Comparison of ENCODE assay signal across 8 mouse cellular contexts in the genomic region with DNA sequence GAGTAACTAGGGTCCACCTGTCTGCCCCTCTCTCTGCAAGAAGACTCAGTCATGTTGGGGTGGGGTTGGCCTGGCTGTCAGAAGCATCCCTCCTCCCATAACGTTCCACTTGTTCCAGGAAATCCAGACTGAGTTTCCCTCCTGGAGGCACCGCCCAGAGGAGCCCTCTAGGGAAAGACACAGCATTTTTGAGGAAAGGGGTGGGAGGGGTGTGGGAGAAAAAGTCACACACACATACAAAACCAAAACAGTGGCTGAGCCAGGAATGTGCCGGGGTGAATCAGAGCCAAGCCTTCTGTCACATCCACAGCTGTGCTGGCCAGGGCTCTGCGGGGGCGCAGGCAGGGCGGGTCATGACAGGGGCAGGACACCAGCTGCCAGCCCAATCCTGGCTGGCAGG. TPM values are rescaled to one million over a fixed set of nuclear protein-coding genes. Genes with fewer than 3 reads are reported as not detected.
A peak's percentile ranks its signal among the peaks of the same experiment; 100 is the strongest.
DNase-seq lines count a peak whose midpoint lies in the region; ATAC-seq lines count a peak whose summit lies in the region.

No protein-coding gene starts in this region.

- no peaks in the 10 kb centered on the region for H3K9me3 ChIP-seq in embryonic facial prominence, embryonic 14.5 days (ENCODE audit: control insufficient read depth, low read length)
- H3K9me3 ChIP-seq in lung, embryonic 16.5 days (ENCODE audit: control insufficient read depth, low read length) = no peaks in the 10 kb centered on the region

- peak; percentile 90 for ATAC-seq in embryonic facial prominence, embryonic 14.5 days (ENCODE audit: low read depth)
- ATAC-seq in lung, embryonic 16.5 days (ENCODE audit: low read depth) = peak; percentile 94

- H3K4me2 ChIP-seq in embryonic facial prominence, embryonic 14.5 days (ENCODE audit: low read depth, low read length) = no peak overlapping the region
- H3K4me2 ChIP-seq in lung, embryonic 16.5 days (ENCODE audit: low read depth, low read length) = no peak overlapping the region

- intact Hi-C loops in heart, postnatal 25 days (cut with DNase I) = loop anchor here (2.0 kb wide), 1 partner anchor 38 kb away; a partner anchor contains a TSS

- no peak overlapping the region for H3K27ac ChIP-seq in embryonic facial prominence, embryonic 14.5 days (replicated peaks; ENCODE audit: low read depth, low read length)
- H3K27ac ChIP-seq in lung, embryonic 16.5 days (ENCODE audit: low read length) = no peak overlapping the region

- H3K4me3 ChIP-seq in embryonic facial prominence, embryonic 14.5 days (ENCODE audit: low read depth, low read length) = no peak overlapping the region
- no peak overlapping the region for H3K4me3 ChIP-seq in lung, embryonic 16.5 days (ENCODE audit: low read length)

- H3K4me1 ChIP-seq in embryonic facial prominence, embryonic 14.5 days (ENCODE audit: control insufficient read depth, insufficient read depth, low read length) = peaks cover 7% of the 10 kb centered on the region; the same call in 1 of the 2 replicates
- H3K4me1 ChIP-seq in lung, embryonic 16.5 days (replicated peaks; ENCODE audit: control insufficient read depth, insufficient read depth, low read length) = peaks cover 3% of the 10 kb centered on the region; the same call in 1 of the 2 replicates

- peak; percentile 12 to 19 for DNase-seq in right cerebral cortex, adult 2 months (ENCODE audit: low spot score in 2 of 2)
- no peak for DNase-seq in right cerebral cortex, postnatal 4 days
- peak; percentile 77 for DNase-seq in embryonic facial prominence, embryonic 14.5 days (ENCODE audit: low spot score)
- DNase-seq in heart, postnatal 25 days (ENCODE audit: low spot score) = peak; percentile 87
- no peak for DNase-seq in spleen, adult 12 weeks (ENCODE audit: low spot score)
- DNase-seq in cerebellum, adult 8-10 months = no peak
- DNase-seq in embryo, embryonic 11 days = no peak

- WGBS in embryonic facial prominence, embryonic 14.5 days = 36% methylated on average over 3 of the region's 6 CpGs
- 33% methylated on average over 6 of the region's 6 CpGs for WGBS in lung, embryonic 16.5 days

- no peaks in the 10 kb centered on the region for H3K36me3 ChIP-seq in embryonic facial prominence, embryonic 14.5 days (ENCODE audit: control insufficient read depth, insufficient read depth, low read length)
- H3K36me3 ChIP-seq in lung, embryonic 16.5 days (ENCODE audit: control insufficient read depth, insufficient read depth, low read length) = no peaks in the 10 kb centered on the region

- H3K9ac ChIP-seq in embryonic facial prominence, embryonic 14.5 days (ENCODE audit: low read depth, low read length) = no peak overlapping the region
- H3K9ac ChIP-seq in lung, embryonic 16.5 days (ENCODE audit: low read length) = 0 out of 2 replicates have a peak overlapping the region, but pooled peaks have one; percentile 9

- H3K27me3 ChIP-seq in embryonic facial prominence, embryonic 14.5 days (replicated peaks; ENCODE audit: control insufficient read depth, insufficient read depth, low read length) = no peaks in the 10 kb centered on the region
- H3K27me3 ChIP-seq in lung, embryonic 16.5 days (ENCODE audit: control insufficient read depth, insufficient read depth, low read depth, low read length) = no peaks in the 10 kb centered on the region

RNA-seq across cellular contexts. Expression of a gene that starts 37.0 kb away (rescaled TPM):
- 10.6 TPM in 2 replicates for polyA plus RNA-seq in embryonic facial prominence, embryonic 14.5 days (2014; fragmentation: Nextera tagmentation; extraction: Ambion mirVana)
- 10 to 100 TPM; 24.3 to 34.0 TPM for total RNA-seq in heart, postnatal 25 days (2021)
- polyA plus RNA-seq in lung, embryonic 16.5 days (2015; fragmentation: Nextera tagmentation; extraction: Ambion mirVana) = 4.7 and 6.1 TPM in 2 replicates

RNA-seq across cellular contexts. Expression of a gene that starts 46.3 kb away (rescaled TPM):
- polyA plus RNA-seq in embryonic facial prominence, embryonic 14.5 days (2014; fragmentation: Nextera tagmentation; extraction: Ambion mirVana) = 84.5 and 86.4 TPM in 2 replicates
- total RNA-seq in heart, postnatal 25 days (2021) = 100 to 1,000 TPM in 1 of 2 experiments, 10 to 100 TPM in 1; 95.2 to 104 TPM
- 79.4 and 84.4 TPM in 2 replicates for polyA plus RNA-seq in lung, embryonic 16.5 days (2015; fragmentation: Nextera tagmentation; extraction: Ambion mirVana)

Comparison
In these comparisons a context has a peak if more than half of its experiments do, and no peak if none do; other contexts are left out.
1. DNase-seq: peak in right cerebral cortex, adult 2 months (2 of 2), embryonic facial prominence, embryonic 14.5 days (single experiment) and heart, postnatal 25 days (single experiment); none in right cerebral cortex, postnatal 4 days (single experiment), spleen, adult 12 weeks (single experiment), cerebellum, adult 8-10 months (single experiment) and embryo, embryonic 11 days (single experiment).